Mouse (Mus musculus) ES-Bruce4 (cell line): Measurements from ENCODE around the gene Pex16. TPM values are rescaled to one million over a fixed set of nuclear protein-coding genes. Genes with fewer than 3 reads are reported as not detected.

Source experiments
- H3K27ac ChIP-seq: 2 replicates; pipeline ENCODE4 v1.5.1; 2012; ENCODE audit warnings: low read length, inconsistent platforms; ENCODE audit not compliant: insufficient read depth
- H3K27me3 ChIP-seq: 2 replicates; pipeline ENCODE4 v1.6.1; 2012; ENCODE audit warnings: mild to moderate bottlenecking, low read length, inconsistent platforms; ENCODE audit not compliant: control insufficient read depth, poor library complexity, insufficient read depth, severe bottlenecking
- H3K36me3 ChIP-seq: 2 replicates; pipeline ENCODE4 v1.6.1; 2012; ENCODE audit warnings: inconsistent platforms, mild to moderate bottlenecking, low read length, moderate library complexity; ENCODE audit not compliant: control insufficient read depth, poor library complexity, insufficient read depth, severe bottlenecking
- H3K4me1 ChIP-seq: one replicate; pipeline ENCODE4 v1.8.1; 2011; ENCODE audit warnings: low read length; ENCODE audit not compliant: control insufficient read depth, insufficient read depth
- H3K4me3 ChIP-seq: 2 replicates; pipeline ENCODE4 v1.5.1; 2011; ENCODE audit warnings: low read depth, mild to moderate bottlenecking, low read length
- H3K9ac ChIP-seq: 2 replicates; pipeline ENCODE4 v1.6.1; 2012; ENCODE audit warnings: low read depth, mild to moderate bottlenecking, inconsistent platforms; ENCODE audit not compliant: poor library complexity, severe bottlenecking
- H3K9me3 ChIP-seq: replicated peaks from 2 replicates; pipeline ENCODE4 v1.6.1; 2012; ENCODE audit warnings: mild to moderate bottlenecking, low read length, inconsistent platforms; ENCODE audit not compliant: control insufficient read depth, poor library complexity, insufficient read depth, severe bottlenecking
- CTCF ChIP-seq: IDR thresholded peaks from one replicate; pipeline ENCODE4 v1.8.1; 2011; ENCODE audit warnings: low read depth, low read length
- EP300 ChIP-seq: IDR thresholded peaks from 2 replicates; pipeline ENCODE4 v1.6.1; 2011; ENCODE audit warnings: low read depth, low read length; ENCODE audit not compliant: insufficient read depth
- POLR2A ChIP-seq: IDR thresholded peaks from one replicate; pipeline ENCODE4 v1.8.1; 2011; ENCODE audit warnings: low read length; ENCODE audit not compliant: insufficient read depth
- polyA plus RNA-seq: library from polyadenylated mRNA; stranded (reverse); fragments of >200 nt; gene quantifications from 2 replicates; pipeline ENCODE4 v1.2.4, GENCODE M21; 2011; ENCODE audit warnings: low read depth; ENCODE audit not compliant: missing spikeins, insufficient read depth, insufficient read length

The Pex16 gene
- polyA plus RNA-seq, 1 experiment, result 7.9 TPM

DNA sequence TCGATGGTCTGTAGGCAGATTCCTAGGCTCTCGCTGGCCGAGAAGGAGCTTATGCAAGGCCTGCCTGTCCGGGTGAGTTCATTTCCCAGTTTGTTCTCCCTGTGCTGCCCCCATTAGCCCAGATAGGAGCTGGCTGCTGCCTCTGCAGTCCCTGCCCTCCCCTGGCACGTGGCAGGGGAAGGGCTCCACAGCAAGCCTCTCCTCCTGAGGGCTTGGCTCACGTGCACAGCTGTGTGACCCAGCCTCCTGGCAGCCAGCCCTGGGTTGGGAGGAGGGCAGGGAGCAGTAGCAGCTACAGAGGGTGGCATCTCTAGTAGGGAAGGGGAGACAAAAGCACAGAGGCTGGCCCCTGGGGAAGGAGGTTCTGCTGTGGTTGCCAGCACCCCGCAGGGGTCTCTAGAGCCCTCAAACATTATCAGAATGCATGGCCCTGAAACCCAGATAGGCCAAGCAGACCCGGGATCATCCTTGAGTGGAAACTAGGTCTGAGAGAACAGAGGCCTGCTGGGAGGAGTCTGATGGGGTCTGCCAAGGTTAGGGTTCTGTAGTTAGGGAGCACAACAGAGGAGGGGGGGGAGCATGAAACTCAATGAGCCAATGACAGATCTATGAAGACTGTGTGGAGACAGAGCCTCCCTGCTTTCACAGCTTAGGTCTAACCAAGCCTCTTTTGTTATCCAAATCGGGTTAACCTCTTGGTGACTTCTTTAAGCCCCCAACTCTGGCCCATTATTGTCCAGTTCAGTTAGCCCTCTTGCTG is 49.4 kb downstream of the Pex16 start:
- no peak for TF ChIP-seq EP300
- no peak for TF ChIP-seq CTCF
- TF ChIP-seq POLR2A, result no peak
- H3K4me1 ChIP-seq, result peaks cover 5% of the 10 kb centered on the region
- peak overlapping the region; percentile 70 for H3K27ac ChIP-seq
- H3K27me3 ChIP-seq, result no peaks in the 10 kb centered on the region
- H3K4me3 ChIP-seq, result no peak overlapping the region
- no peaks in the 10 kb centered on the region for H3K36me3 ChIP-seq
- no peak overlapping the region for H3K9ac ChIP-seq
- no peaks in the 10 kb centered on the region for H3K9me3 ChIP-seq

GRCm38 (mm10) chr2:92424462-92425308 is 50.2 kb downstream of the Pex16 start:
- H3K27ac ChIP-seq, result peak overlapping the region; percentile 70
- H3K4me1 ChIP-seq, result peaks cover 10% of the 10 kb centered on the region
- no peak overlapping the region for H3K9ac ChIP-seq
- no peaks in the 10 kb centered on the region for H3K36me3 ChIP-seq
- H3K27me3 ChIP-seq, result no peaks in the 10 kb centered on the region
- H3K9me3 ChIP-seq, result no peaks in the 10 kb centered on the region
- no peak for TF ChIP-seq EP300
- TF ChIP-seq CTCF, result no peak
- no peak for TF ChIP-seq POLR2A
- H3K4me3 ChIP-seq, result no peak overlapping the region

DNA sequence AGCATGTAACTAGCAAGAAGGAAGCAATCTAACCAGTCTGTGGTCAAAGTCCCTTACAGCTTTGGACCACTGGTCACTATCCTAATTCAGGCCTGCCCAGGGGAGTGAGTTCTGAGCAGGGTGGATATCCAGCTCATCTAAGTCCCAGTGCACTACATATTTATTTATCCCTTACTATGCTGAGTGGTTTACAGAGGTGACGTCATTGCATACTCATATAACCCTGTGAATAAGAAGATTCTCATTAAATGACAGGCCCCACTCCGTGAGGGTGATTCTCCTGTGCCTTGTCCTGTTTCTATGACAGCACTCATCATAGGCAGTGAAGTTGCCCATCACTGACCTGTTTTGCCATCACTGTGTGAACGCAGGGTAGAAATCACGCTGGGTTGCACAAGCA is 50.9 kb downstream of the Pex16 start:
- no peaks in the 10 kb centered on the region for H3K27me3 ChIP-seq
- H3K4me1 ChIP-seq, result peaks cover 11% of the 10 kb centered on the region
- no peaks in the 10 kb centered on the region for H3K9me3 ChIP-seq
- no peaks in the 10 kb centered on the region for H3K36me3 ChIP-seq
- no peak overlapping the region for H3K4me3 ChIP-seq
- no peak overlapping the region for H3K9ac ChIP-seq
- H3K27ac ChIP-seq, result peak overlapping the region; percentile 70
- TF ChIP-seq EP300, result no peak
- TF ChIP-seq CTCF, result no peak
- no peak for TF ChIP-seq POLR2A

DNA sequence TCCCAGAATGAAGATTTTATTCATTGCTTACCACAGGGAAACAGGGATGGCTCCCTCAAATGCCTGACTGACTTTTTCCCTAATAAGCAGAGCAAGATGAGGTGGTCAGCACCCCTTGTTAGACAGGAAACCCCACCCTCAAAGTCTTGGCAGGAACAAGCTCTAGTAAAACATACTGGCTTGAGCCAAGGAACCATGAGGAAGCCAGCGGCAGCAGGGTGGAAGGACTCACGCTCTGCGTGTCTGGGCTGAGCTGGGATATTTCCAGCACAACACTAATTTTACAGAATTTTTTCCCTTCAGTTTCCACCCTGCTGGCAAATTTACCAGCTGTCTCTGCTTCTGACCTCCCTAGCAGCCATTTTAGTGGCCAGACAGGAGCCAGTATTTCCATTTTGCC is 52.0 kb downstream of the Pex16 start:
- Histone ChIP-seq H3K9me3 (no peaks in the 10 kb centered on the region), H3K9ac (no peak overlapping the region), H3K27me3 (no peaks in the 10 kb centered on the region), H3K4me3 (no peak overlapping the region), H3K27ac (no peak overlapping the region), H3K4me1 (peaks cover 11% of the 10 kb centered on the region), H3K36me3 (no peaks in the 10 kb centered on the region)
- TF ChIP-seq POLR2A, result no peak
- TF ChIP-seq CTCF, result no peak
- TF ChIP-seq EP300, result no peak

DNA sequence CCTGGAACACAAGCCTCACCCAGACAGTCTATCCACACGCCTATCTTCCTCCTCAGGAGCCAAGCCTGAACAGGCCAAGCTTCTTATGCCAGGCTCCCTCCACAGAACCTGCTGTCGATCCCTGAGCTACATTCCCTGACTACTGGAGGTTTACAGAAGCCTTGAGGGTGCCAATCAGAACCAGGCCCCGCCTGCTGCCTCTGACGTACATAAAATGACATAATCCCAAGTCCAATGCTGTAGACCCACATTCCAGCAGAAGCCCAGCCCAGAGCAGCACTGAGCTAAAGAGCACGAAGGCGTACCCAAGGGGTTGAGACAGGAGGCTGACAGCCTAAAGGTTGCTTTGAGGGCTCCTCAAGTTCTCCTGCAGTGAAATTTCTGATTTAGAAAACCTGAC is 53.4 kb downstream of the Pex16 start:
- TF ChIP-seq POLR2A (no peak), EP300 (no peak), CTCF (no peak)
- Histone ChIP-seq H3K27me3 (no peaks in the 10 kb centered on the region), H3K9me3 (no peaks in the 10 kb centered on the region), H3K9ac (no peak overlapping the region), H3K4me3 (no peak overlapping the region), H3K27ac (no peak overlapping the region), H3K4me1 (peaks cover 12% of the 10 kb centered on the region), H3K36me3 (no peaks in the 10 kb centered on the region)

- Histone ChIP-seq H3K27ac (no peak overlapping the region), H3K4me3 (no peak overlapping the region), H3K36me3 (no peaks in the 10 kb centered on the region), H3K9me3 (no peaks in the 10 kb centered on the region), H3K9ac (no peak overlapping the region), H3K27me3 (no peaks in the 10 kb centered on the region), H3K4me1 (peaks cover 12% of the 10 kb centered on the region)
- TF ChIP-seq CTCF (no peak), EP300 (no peak), POLR2A (no peak)
Observed at GRCm38 (mm10) chr2:92430089-92430488, 55.6 kb downstream of the Pex16 start.

Other genes starting within 250 kb of the Pex16 start
- gene Large2, start 193 bp downstream of the Pex16 start, polyA plus RNA-seq, result 27.9 and 31.4 TPM in 2 replicates
- gene 1700029I15Rik, start 7.9 kb downstream of the Pex16 start, polyA plus RNA-seq, result 1.2 TPM in 1 of 2 replicates, not detected in the other
- 13.6 and 16.0 TPM in 2 replicates for gene Mapk8ip1, start 26.6 kb downstream of the Pex16 start, polyA plus RNA-seq
- gene Cry2, start 59.4 kb downstream of the Pex16 start, polyA plus RNA-seq, result 9.9 and 11.8 TPM in 2 replicates
- gene Slc35c1, start 85.9 kb downstream of the Pex16 start, polyA plus RNA-seq, result 7.6 and 8.2 TPM in 2 replicates
- 7.0 and 8.5 TPM in 2 replicates for gene Chst1, start 225.0 kb downstream of the Pex16 start, polyA plus RNA-seq